Mouse (Mus musculus) heart, embryonic 12.5 days (tissue): Measurements from ENCODE around the gene Srsf1. TPM values are rescaled to one million over a fixed set of nuclear protein-coding genes. Genes with fewer than 3 reads are reported as not detected.
A peak's percentile ranks its signal among the peaks of the same experiment; 100 is the strongest.

ENCODE experiments used
- ATAC-seq: fragments of 200-750 bp; cut with Nextera tagmentation; 2 replicates; pipeline ENCODE4 v1.8.0; 2017; ENCODE audit warnings: moderate TSS enrichment, moderate library complexity; ENCODE audit not compliant: insufficient number of reproducible peaks, low FRiP score
- H3K27ac ChIP-seq: fragments of 300-500 bp; sonication (generic); 2 replicates; pipeline ENCODE4 v1.5.1; 2016; ENCODE audit warnings: mild to moderate bottlenecking, moderate library complexity; ENCODE audit not compliant: poor library complexity, severe bottlenecking
- H3K27me3 ChIP-seq: fragments of 300-500 bp; sonication (generic); replicated peaks from 2 replicates; pipeline ENCODE4 v1.6.1; 2016; ENCODE audit warnings: mild to moderate bottlenecking, moderate library complexity
- H3K36me3 ChIP-seq: fragments of 300-500 bp; sonication (generic); 2 replicates; pipeline ENCODE4 v1.6.1; 2016; ENCODE audit warnings: mild to moderate bottlenecking, moderate library complexity
- H3K4me1 ChIP-seq: fragments of 300-500 bp; sonication (generic); replicated peaks from 2 replicates; pipeline ENCODE4 v1.6.1; 2016; ENCODE audit warnings: mild to moderate bottlenecking
- H3K4me2 ChIP-seq: fragments of 300-500 bp; sonication (generic); 2 replicates; pipeline ENCODE4 v1.6.1; 2016; ENCODE audit warnings: mild to moderate bottlenecking, moderate library complexity
- H3K4me3 ChIP-seq: fragments of 300-500 bp; sonication (generic); 2 replicates; pipeline ENCODE4 v1.5.1; 2016; ENCODE audit warnings: mild to moderate bottlenecking
- H3K9ac ChIP-seq: fragments of 300-500 bp; sonication (generic); 2 replicates; pipeline ENCODE4 v1.6.1; 2016; ENCODE audit warnings: mild to moderate bottlenecking, moderate library complexity
- H3K9me3 ChIP-seq: fragments of 300-500 bp; sonication (generic); replicated peaks from 2 replicates; pipeline ENCODE4 v1.6.1; 2016; ENCODE audit warnings: mild to moderate bottlenecking, moderate library complexity
- WGBS: fragments of 180-500 bp; shearing (Covaris S2); methylation state at CpG from one replicate; pipeline ENCODE4 v1.1.7; 2016; 5-methylcytosine and 5-hydroxymethylcytosine counted together
- polyA plus RNA-seq: library from polyadenylated mRNA; unstranded; fragments of >200 nt; fragmentation: Nextera tagmentation; extraction: Ambion mirVana; gene quantifications from 2 replicates; pipeline ENCODE4 v1.2.1, GENCODE M21; 2016

Srsf1 gene
- polyA plus RNA-seq, 1 experiment from 2014 or later = 254 TPM

DNA sequence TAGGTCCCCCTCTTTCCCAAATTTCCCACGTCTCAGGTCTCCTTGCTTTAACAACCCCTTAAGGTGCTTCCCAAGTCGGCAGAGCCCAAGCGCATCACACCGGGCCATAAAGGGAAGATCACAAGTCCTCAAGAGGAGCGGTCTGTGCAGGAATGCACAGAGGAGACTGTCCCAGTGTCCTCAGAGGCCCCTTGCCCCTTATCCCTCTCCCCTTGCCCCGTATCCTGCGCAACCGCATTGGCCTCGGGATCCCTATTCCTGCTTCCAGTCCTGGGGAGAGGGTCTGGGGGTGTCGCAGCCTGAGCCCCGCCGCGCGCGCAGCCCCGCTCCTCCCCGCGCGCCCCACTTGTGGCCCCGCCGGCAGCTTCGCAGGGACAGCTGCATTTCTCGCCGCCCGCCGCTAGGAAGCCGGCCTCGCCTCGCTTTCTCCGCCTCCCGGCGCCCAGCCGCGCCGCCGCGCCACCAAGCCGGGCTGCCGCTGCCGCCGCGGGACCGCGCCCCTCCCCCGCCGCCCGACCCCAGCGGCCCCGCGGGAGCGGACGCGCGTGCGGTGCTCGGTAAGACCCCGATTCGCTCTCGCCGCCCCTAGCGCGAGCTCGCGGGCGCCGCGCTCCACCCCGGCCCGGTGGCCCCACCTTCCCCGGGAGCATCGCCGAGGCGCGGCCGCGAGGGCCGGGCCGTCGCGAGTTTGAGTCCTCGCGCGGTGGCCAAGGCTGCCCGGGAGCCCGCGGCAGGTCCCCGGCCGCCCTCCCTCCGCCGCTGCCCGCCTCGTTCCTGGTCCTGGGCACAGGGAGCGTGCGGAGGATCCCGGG, 51.8 kb downstream of the Srsf1 start:
- ATAC-seq = peak; percentile 67
- Histone ChIP-seq H3K4me3 (peak overlapping the region; percentile 80), H3K9ac (peak overlapping the region; percentile 95), H3K4me2 (peak overlapping the region; percentile 90), H3K4me1 (peaks cover 46% of the 10 kb centered on the region), H3K36me3 (no peaks in the 10 kb centered on the region), H3K27ac (peak overlapping the region; percentile 93), H3K27me3 (no peaks in the 10 kb centered on the region), H3K9me3 (no peaks in the 10 kb centered on the region)
- WGBS = under 1% methylated on average over 91 of the region's 95 CpGs

DNA sequence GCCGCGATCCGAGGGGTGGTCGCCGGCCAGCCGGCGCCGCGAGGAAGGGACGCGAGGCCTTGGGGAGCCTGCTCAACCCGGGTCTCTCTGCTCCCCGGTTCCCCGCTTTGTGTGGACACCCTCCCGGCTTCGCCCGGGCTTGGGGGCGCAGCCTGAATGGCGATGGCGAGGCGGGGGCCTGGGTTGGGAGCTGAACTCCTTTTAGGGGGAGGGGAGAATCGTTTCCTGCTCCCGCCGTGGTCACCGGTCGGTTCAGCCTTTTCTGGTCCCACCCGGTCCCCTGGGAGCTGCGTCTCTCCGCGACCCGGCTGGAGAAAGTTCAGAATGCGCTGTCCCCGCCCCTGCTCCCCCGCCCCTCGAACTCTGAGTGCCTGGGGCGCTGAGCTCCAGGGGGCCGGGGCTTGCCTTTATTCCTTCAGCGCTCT, 52.4 kb downstream of the Srsf1 start:
- Histone ChIP-seq H3K9ac (peak overlapping the region; percentile 95), H3K9me3 (no peaks in the 10 kb centered on the region), H3K27me3 (no peaks in the 10 kb centered on the region), H3K36me3 (no peaks in the 10 kb centered on the region), H3K4me2 (peak overlapping the region; percentile 90), H3K27ac (peak overlapping the region; percentile 93), H3K4me1 (peaks cover 50% of the 10 kb centered on the region), H3K4me3 (peak overlapping the region; percentile 80)
- peak; percentile 63 for ATAC-seq
- WGBS = under 1% methylated on average over 31 of the region's 38 CpGs

DNA sequence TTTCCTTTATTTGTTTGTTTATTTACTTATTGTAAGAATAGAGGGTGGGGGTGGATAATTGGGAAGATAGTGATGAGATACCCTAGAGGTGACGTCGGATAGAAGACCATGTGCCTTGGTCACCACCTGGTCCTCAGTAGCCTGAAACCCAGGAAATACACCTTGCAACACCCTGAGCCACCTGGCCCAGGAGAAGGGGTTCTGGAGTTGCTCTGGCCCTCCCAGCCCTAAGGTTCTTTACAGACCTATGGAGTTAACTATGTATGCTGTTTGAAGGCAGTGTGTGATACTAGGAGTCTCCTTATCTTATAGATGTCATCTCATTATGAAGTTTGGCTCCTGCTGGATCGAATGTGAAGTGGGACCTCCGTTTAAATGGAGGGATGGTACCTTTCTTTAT, 53.0 kb downstream of the Srsf1 start:
- peak overlapping the region; percentile 95; the same call in 1 of the 2 replicates for H3K9ac ChIP-seq
- peaks cover 50% of the 10 kb centered on the region for H3K4me1 ChIP-seq
- H3K4me3 ChIP-seq = peak overlapping the region; percentile 80
- no peaks in the 10 kb centered on the region for H3K36me3 ChIP-seq
- H3K4me2 ChIP-seq = peak overlapping the region; percentile 90
- WGBS = 35% methylated on average over 4 of the region's 4 CpGs
- no peak for ATAC-seq
- H3K9me3 ChIP-seq = no peaks in the 10 kb centered on the region
- H3K27ac ChIP-seq = no peak overlapping the region
- H3K27me3 ChIP-seq = no peaks in the 10 kb centered on the region

Other genes starting within 250 kb of the Srsf1 start
- gene Lpo, start 219.1 kb upstream of the Srsf1 start, polyA plus RNA-seq = not detected in 2 replicates
- gene Mks1, start 194.2 kb upstream of the Srsf1 start, polyA plus RNA-seq = 8.4 and 8.5 TPM in 2 replicates
- gene Epx, start 171.8 kb upstream of the Srsf1 start, polyA plus RNA-seq = 0.09 TPM in 1 of 2 replicates, not detected in the other
- gene Olfr462, start 155.1 kb upstream of the Srsf1 start, polyA plus RNA-seq = not detected in 2 replicates
- gene Olfr463, start 150.0 kb upstream of the Srsf1 start, polyA plus RNA-seq = not detected in 2 replicates
- not detected in 2 replicates for gene Olfr464, start 126.4 kb upstream of the Srsf1 start, polyA plus RNA-seq
- 21.4 and 22.5 TPM in 2 replicates for gene Dynll2, start 59.8 kb upstream of the Srsf1 start, polyA plus RNA-seq
- gene Vezf1, start 20.9 kb downstream of the Srsf1 start, polyA plus RNA-seq = 27.3 and 29.3 TPM in 2 replicates
- 20.7 and 22.9 TPM in 2 replicates for gene Cuedc1, start 50.7 kb downstream of the Srsf1 start, polyA plus RNA-seq
- 79.2 and 81.4 TPM in 2 replicates for gene Mrps23, start 157.0 kb downstream of the Srsf1 start, polyA plus RNA-seq
- gene Ccdc182, start 246.7 kb downstream of the Srsf1 start, polyA plus RNA-seq = 0.26 TPM in 1 of 2 replicates, not detected in the other